Mouse (Mus musculus) erythroblast, embryonic 14.5 days (primary cell): ENCODE results near the gene Tjp1. TPM values are rescaled to one million over a fixed set of nuclear protein-coding genes. Genes with fewer than 3 reads are reported as not detected.

Source experiments
- H3K27me3 ChIP-seq: 2 replicates; pipeline ENCODE4 v1.6.1; 2012; ENCODE audit warnings: inconsistent platforms; ENCODE audit not compliant: control insufficient read depth
- H3K36me3 ChIP-seq: 2 replicates; pipeline ENCODE4 v1.6.1; 2012; ENCODE audit warnings: mild to moderate bottlenecking, inconsistent platforms; ENCODE audit not compliant: control insufficient read depth
- H3K4me1 ChIP-seq: 2 replicates; pipeline ENCODE4 v1.6.1; 2012; ENCODE audit warnings: inconsistent platforms; ENCODE audit not compliant: control insufficient read depth
- H3K4me3 ChIP-seq: replicated peaks from 2 replicates; pipeline ENCODE3; 2012; ENCODE audit warnings: moderate library complexity, mild to moderate bottlenecking, inconsistent platforms
- H3K9me3 ChIP-seq: 2 replicates; pipeline ENCODE4 v1.6.1; 2012; ENCODE audit warnings: low read length, inconsistent platforms, mixed read lengths; ENCODE audit not compliant: control insufficient read depth
- GATA1 ChIP-seq: IDR thresholded peaks from 2 replicates; pipeline ENCODE4 v1.6.1; 2012; ENCODE audit warnings: low read length, inconsistent platforms, mixed read lengths
- TAL1 ChIP-seq: IDR thresholded peaks from 3 replicates; pipeline ENCODE4 v1.6.1; 2012; ENCODE audit warnings: low read length, inconsistent platforms, mixed read lengths
- polyA plus RNA-seq: library from polyadenylated mRNA; stranded (reverse); fragments of >175 nt; gene quantifications from 2 replicates; pipeline ENCODE4 v1.2.3, GENCODE M21; 2012

Gene Tjp1
- polyA plus RNA-seq, 1 experiment = 0.04 TPM

DNA sequence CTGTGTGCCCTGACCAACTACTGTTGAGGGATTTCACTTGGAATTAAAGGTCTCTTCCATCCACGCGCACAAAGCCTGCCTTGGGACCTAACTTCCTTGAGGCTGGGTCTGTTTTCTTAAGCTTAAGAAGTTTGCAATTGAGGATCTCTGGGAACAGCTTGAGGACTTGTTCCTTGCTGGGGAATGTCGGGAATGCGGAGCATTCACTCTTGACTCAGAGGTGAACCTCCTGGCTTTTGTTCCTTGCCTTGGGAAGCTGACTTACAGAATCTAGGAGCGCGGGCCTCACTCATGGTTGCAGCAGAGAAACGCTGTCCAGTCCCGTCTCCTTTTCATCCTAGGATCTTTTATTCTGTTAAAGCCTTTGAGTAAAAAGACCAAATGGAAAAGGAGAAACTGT is 97.2 kb downstream of the Tjp1 start:
- Histone ChIP-seq H3K4me3 (no peak overlapping the region), H3K36me3 (no peaks in the 10 kb centered on the region), H3K9me3 (no peaks in the 10 kb centered on the region), H3K4me1 (no peaks in the 10 kb centered on the region), H3K27me3 (no peaks in the 10 kb centered on the region)
- TF ChIP-seq TAL1 = no peak
- no peak for TF ChIP-seq GATA1

DNA sequence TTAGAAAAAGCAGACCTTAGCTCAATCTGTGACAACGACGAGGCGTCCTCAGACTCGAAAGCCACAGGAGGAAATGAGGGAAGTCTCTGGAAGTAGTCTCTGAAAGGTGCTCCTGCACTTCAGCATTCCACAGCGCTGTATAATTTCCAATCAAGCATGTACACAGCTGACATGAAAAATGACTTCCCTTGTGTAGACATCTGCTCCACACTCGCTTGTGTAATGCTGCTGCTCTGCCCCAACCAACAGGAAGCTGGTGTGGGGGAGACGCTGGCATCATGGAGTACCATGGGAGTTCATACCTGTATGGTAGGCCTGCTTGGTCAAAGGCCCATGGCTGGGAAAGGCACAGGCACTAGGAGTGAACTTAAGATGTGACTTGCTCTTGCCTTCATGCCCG is 103.1 kb downstream of the Tjp1 start:
- H3K9me3 ChIP-seq = no peaks in the 10 kb centered on the region
- H3K4me1 ChIP-seq = no peaks in the 10 kb centered on the region
- no peaks in the 10 kb centered on the region for H3K27me3 ChIP-seq
- no peak for TF ChIP-seq GATA1
- no peak for TF ChIP-seq TAL1
- H3K36me3 ChIP-seq = no peaks in the 10 kb centered on the region
- H3K4me3 ChIP-seq = no peak overlapping the region

DNA sequence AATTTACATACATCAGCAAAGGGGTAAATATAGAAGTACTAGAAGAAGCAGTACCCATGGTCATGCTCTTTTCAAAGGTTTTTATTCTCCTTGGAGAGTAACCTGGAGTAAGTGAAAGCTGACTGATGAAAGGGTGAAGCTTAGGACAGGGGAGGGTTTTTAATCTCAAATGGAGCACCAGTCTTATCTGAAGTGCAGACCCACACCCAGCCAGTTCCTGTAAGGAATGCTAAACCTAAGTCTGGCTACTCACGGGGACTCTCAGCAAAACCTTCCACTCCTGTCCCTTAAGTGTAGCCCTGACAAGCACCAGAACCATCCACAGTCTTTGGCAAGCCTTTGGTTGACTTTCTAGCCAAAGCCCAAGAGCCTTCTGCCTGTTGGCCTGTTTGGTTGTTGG is 105.1 kb downstream of the Tjp1 start:
- H3K27me3 ChIP-seq = no peaks in the 10 kb centered on the region
- H3K4me3 ChIP-seq = no peak overlapping the region
- H3K9me3 ChIP-seq = no peaks in the 10 kb centered on the region
- no peaks in the 10 kb centered on the region for H3K4me1 ChIP-seq
- TF ChIP-seq TAL1 (no peak), GATA1 (no peak)
- H3K36me3 ChIP-seq = no peaks in the 10 kb centered on the region

GRCm38 (mm10) chr7:65421451-65421850 is 106.1 kb downstream of the Tjp1 start:
- no peak overlapping the region for H3K4me3 ChIP-seq
- no peaks in the 10 kb centered on the region for H3K4me1 ChIP-seq
- TF ChIP-seq GATA1 (no peak), TAL1 (no peak)
- no peaks in the 10 kb centered on the region for H3K36me3 ChIP-seq
- no peaks in the 10 kb centered on the region for H3K9me3 ChIP-seq
- no peaks in the 10 kb centered on the region for H3K27me3 ChIP-seq

DNA sequence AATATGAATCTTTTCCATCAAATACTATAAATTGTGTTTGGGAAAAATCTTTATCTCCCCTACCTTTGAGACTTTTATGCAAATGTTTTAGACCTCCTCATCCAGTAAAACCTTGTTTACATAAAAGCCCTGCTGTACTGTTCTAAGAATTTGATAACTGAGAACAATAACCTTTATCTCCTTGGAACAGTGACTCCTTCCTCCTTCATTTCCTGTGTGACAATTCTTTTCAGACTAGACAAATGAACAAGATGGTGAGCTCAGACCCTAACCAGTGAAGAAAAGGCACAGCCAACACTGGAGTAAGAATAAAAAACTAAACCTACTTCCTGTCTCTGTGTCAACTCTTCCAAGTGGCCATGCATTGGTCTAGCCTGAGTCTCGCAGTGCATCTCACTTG is 107.7 kb downstream of the Tjp1 start:
- no peaks in the 10 kb centered on the region for H3K36me3 ChIP-seq
- H3K9me3 ChIP-seq = no peaks in the 10 kb centered on the region
- no peaks in the 10 kb centered on the region for H3K4me1 ChIP-seq
- no peak overlapping the region for H3K4me3 ChIP-seq
- TF ChIP-seq TAL1 (no peak), GATA1 (no peak)
- no peaks in the 10 kb centered on the region for H3K27me3 ChIP-seq

DNA sequence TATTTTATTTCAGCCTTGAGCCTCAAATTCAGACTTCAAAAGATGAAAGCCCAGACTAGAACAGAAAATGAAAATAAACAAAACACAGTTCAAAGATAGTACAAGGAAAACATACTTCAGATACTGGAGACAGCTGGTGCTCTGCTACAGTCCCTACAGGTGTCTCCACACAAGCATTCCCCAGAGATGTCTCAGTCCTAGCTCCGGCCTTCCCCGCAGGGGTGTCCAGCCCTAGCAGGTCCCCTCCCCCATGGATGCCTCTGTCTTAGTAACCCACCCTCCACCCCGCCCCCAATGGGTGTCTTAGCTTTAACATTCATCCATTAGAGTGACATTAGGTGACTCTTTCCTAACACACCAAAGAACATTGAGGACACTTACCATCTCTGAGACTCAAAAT is 108.6 kb downstream of the Tjp1 start:
- H3K4me1 ChIP-seq = no peaks in the 10 kb centered on the region
- no peaks in the 10 kb centered on the region for H3K36me3 ChIP-seq
- TF ChIP-seq TAL1 (no peak), GATA1 (no peak)
- no peaks in the 10 kb centered on the region for H3K9me3 ChIP-seq
- H3K4me3 ChIP-seq = no peak overlapping the region
- H3K27me3 ChIP-seq = no peaks in the 10 kb centered on the region

- Histone ChIP-seq H3K9me3 (no peaks in the 10 kb centered on the region), H3K4me3 (no peak overlapping the region), H3K4me1 (no peaks in the 10 kb centered on the region), H3K36me3 (no peaks in the 10 kb centered on the region), H3K27me3 (no peaks in the 10 kb centered on the region)
- TF ChIP-seq GATA1 = no peak
- no peak for TF ChIP-seq TAL1
Observed at GRCm38 (mm10) chr7:65418366-65418911, 109.1 kb downstream of the Tjp1 start.

GRCm38 (mm10) chr7:65417231-65418100 is 110.1 kb downstream of the Tjp1 start:
- H3K36me3 ChIP-seq = no peaks in the 10 kb centered on the region
- H3K4me3 ChIP-seq = no peak overlapping the region
- no peak for TF ChIP-seq GATA1
- no peak for TF ChIP-seq TAL1
- H3K9me3 ChIP-seq = no peaks in the 10 kb centered on the region
- H3K4me1 ChIP-seq = no peaks in the 10 kb centered on the region
- no peaks in the 10 kb centered on the region for H3K27me3 ChIP-seq

DNA sequence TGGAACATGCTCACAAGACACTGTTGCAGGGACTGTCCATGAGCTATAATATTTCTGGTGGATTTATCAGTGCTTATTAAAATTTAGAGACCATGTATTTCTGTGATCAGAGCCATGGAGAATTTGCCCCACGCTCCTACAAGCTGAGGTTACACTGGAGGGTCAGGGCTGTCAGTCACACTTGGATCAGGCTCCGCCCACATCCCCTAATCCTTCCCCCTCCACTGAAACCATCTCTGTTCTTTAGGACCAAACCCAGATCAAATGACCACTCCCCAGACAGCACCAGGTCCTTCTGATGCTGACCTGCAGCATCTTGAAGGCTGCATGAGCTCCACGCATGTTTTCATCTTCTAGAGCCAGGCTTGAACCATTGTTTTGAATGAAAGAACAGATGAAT is 111.1 kb downstream of the Tjp1 start:
- Histone ChIP-seq H3K9me3 (no peaks in the 10 kb centered on the region), H3K27me3 (no peaks in the 10 kb centered on the region), H3K36me3 (no peaks in the 10 kb centered on the region), H3K4me1 (no peaks in the 10 kb centered on the region), H3K4me3 (no peak overlapping the region)
- TF ChIP-seq GATA1 = no peak
- no peak for TF ChIP-seq TAL1
